Mouse (Mus musculus) frontal cortex, adult (tissue): ENCODE results near the gene Iqschfp.

Experiments used
- ATAC-seq: cut with Nextera tagmentation; 2 replicates; pipeline ENCODE4 v1.9.2; 2017; ENCODE audit warnings: mild to moderate bottlenecking, moderate library complexity, mixed read lengths; ENCODE audit not compliant: low TSS enrichment

Gene Iqschfp

GRCm38 (mm10) chr3:67954459-67955065 is 62.5 kb downstream of the Iqschfp start:
- peak; percentile 93 for ATAC-seq

- ATAC-seq, result no peak
These were observed 67.6 kb downstream of the Iqschfp start for GRCm38 (mm10) chr3:67959672-67960071.

GRCm38 (mm10) chr3:67960133-67960532 is 68.1 kb downstream of the Iqschfp start:
- 0 out of 2 replicates have a peak, but pooled peaks have one; percentile 6 for ATAC-seq

- ATAC-seq, result no peak
These were observed 68.7 kb downstream of the Iqschfp start for GRCm38 (mm10) chr3:67960727-67961126.

- peak; percentile 82 for ATAC-seq
These were observed 70.1 kb downstream of the Iqschfp start for GRCm38 (mm10) chr3:67961934-67962639.

- ATAC-seq, result no peak
These were observed 82.4 kb downstream of the Iqschfp start for GRCm38 (mm10) chr3:67974340-67974998.

GRCm38 (mm10) chr3:67980006-67980405 is 88.0 kb downstream of the Iqschfp start:
- ATAC-seq, result no peak

- peak; percentile 55 for ATAC-seq
These were observed 91.3 kb downstream of the Iqschfp start for GRCm38 (mm10) chr3:67983329-67983728.

- ATAC-seq, result peak; percentile 38
These were observed 110.4 kb downstream of the Iqschfp start for GRCm38 (mm10) chr3:68002415-68002814.

- no peak for ATAC-seq
These were observed 120.3 kb downstream of the Iqschfp start for GRCm38 (mm10) chr3:68012342-68012741.

- no peak for ATAC-seq
These were observed 123.8 kb downstream of the Iqschfp start for GRCm38 (mm10) chr3:68015786-68016185.

- no peak for ATAC-seq
These were observed 127.4 kb downstream of the Iqschfp start for GRCm38 (mm10) chr3:68019401-68019800.

GRCm38 (mm10) chr3:68036097-68036496 is 144.1 kb downstream of the Iqschfp start:
- no peak for ATAC-seq

GRCm38 (mm10) chr3:68042951-68043350 is 150.9 kb downstream of the Iqschfp start:
- no peak for ATAC-seq

- peak; percentile 60 for ATAC-seq
These were observed 153.7 kb downstream of the Iqschfp start for GRCm38 (mm10) chr3:68045475-68046416.

GRCm38 (mm10) chr3:68053538-68053937 is 161.5 kb downstream of the Iqschfp start:
- no peak for ATAC-seq

GRCm38 (mm10) chr3:68055071-68055470 is 163.0 kb downstream of the Iqschfp start:
- peak; percentile 66 for ATAC-seq

GRCm38 (mm10) chr3:68056373-68057275 is 164.6 kb downstream of the Iqschfp start:
- ATAC-seq, result peak; percentile 58

- ATAC-seq, result no peak
These were observed 167.2 kb downstream of the Iqschfp start for GRCm38 (mm10) chr3:68059162-68059800.

GRCm38 (mm10) chr3:68064731-68065130 is 172.7 kb downstream of the Iqschfp start, which contains the start of gene Schip1:
Gene Schip1 (plus strand): TSS chr3:68064802.
- ATAC-seq, result no peak
